Mouse (Mus musculus) G1E (cell line): ENCODE data around the gene Tctn3.

Source experiments
- CTCF ChIP-seq: IDR thresholded peaks from 2 replicates; pipeline ENCODE4 v1.5.1; 2012; ENCODE audit warnings: low read depth, low read length, inconsistent platforms, mixed read lengths
- POLR2AphosphoS5 ChIP-seq: IDR thresholded peaks from 2 replicates; pipeline ENCODE4 v1.6.1; 2012; ENCODE audit warnings: low read depth, low read length, inconsistent platforms; ENCODE audit not compliant: insufficient replicate concordance

DNA sequence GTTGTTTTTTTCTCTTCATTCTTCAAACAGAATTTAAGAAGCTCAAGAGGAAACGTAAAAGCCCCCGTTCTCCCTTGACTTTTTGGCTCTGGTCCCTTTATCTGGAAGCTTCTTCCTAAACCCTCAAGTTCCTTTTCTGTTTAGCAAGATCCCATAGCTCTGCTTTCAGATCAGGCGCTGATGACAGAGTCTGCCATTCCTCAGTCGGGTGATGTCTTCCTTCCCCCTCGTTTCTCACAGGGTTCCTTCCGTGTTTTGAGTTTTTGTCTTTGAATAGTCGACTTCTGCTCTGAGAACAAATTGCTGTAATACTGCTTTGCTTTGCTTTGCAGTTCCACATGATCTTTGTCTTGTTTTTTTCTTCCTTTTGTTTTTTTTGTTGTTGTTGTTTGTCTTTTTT lies 18.6 kb upstream of the Tctn3 start:
- no peak for TF ChIP-seq CTCF
- no peak for TF ChIP-seq POLR2AphosphoS5
